Mouse (Mus musculus): ENCODE results near the gene Isca1. TPM values are rescaled to one million over a fixed set of nuclear protein-coding genes. Genes with fewer than 3 reads are reported as not detected.
"Not testable (repeated sequence)": the region's sequence is repeated elsewhere in the genome, so short reads cannot be mapped to it uniquely, and the experiment has no call there.

The Isca1 gene
- polyA plus RNA-seq, 1 experiment from 2014 or later = 153 TPM

- H3K4me3 ChIP-seq (replicated peaks; ENCODE audit: low read depth, low read length) = no peak overlapping the region
- H3K4me2 ChIP-seq (ENCODE audit: low read length) = no peak overlapping the region
- H3K9me3 ChIP-seq (replicated peaks; ENCODE audit: low read length) = no peaks in the 10 kb centered on the region
- H3K36me3 ChIP-seq (ENCODE audit: insufficient read depth, low read length) = no peaks in the 10 kb centered on the region
- 91% methylated on average over 2 of the region's 4 CpGs for WGBS
- no peak for TF ChIP-seq CTCF (IDR thresholded peaks at IDR 0.05; ENCODE audit: low read depth)
- no peak overlapping the region for H3K9ac ChIP-seq (ENCODE audit: low read depth, low read length)
- H3K27ac ChIP-seq = no peak overlapping the region
- H3K27me3 ChIP-seq (ENCODE audit: insufficient read depth, low read length) = no peaks in the 10 kb centered on the region
- no peaks in the 10 kb centered on the region for H3K4me1 ChIP-seq (replicated peaks; ENCODE audit: insufficient read depth, low read length)
- ATAC-seq (replicated peaks; ENCODE audit: low FRiP score, low read depth) (no peak), DNase-seq (ENCODE audit: low spot score) (no peak)
Observed at GRCm38 (mm10) chr13:59733936-59734335, 35.7 kb downstream of the Isca1 start.

- Histone ChIP-seq H3K27me3 (ENCODE audit: insufficient read depth, low read length) (no peaks in the 10 kb centered on the region), H3K9ac (ENCODE audit: low read depth, low read length) (no peak within 1 kb of the TSS), H3K36me3 (ENCODE audit: insufficient read depth, low read length) (no peaks in the 10 kb centered on the region), H3K4me2 (ENCODE audit: low read length) (no peak within 1 kb of the TSS), H3K9me3 (replicated peaks; ENCODE audit: low read length) (no peaks in the 10 kb centered on the region), H3K4me3 (replicated peaks; ENCODE audit: low read depth, low read length) (no peak within 1 kb of the TSS), H3K4me1 (replicated peaks; ENCODE audit: insufficient read depth, low read length) (no peaks in the 10 kb centered on the region), H3K27ac (no peak within 1 kb of the TSS)
- TF ChIP-seq CTCF (IDR thresholded peaks at IDR 0.05; ENCODE audit: low read depth) = no peak
- DNase-seq (ENCODE audit: low spot score) = no peak
- WGBS = 40% methylated on average over 7 of the region's 7 CpGs
- no peak for ATAC-seq (replicated peaks; ENCODE audit: low FRiP score, low read depth)
Observed at GRCm38 (mm10) chr13:59731652-59732051, 38.0 kb downstream of the Isca1 start, which contains the start of gene Spata31d1d. Gene Spata31d1d, minus strand, starts transcription at chr13:59731752.

- H3K4me1 ChIP-seq (replicated peaks; ENCODE audit: insufficient read depth, low read length) = peaks cover 5% of the 10 kb centered on the region; the same call in 1 of the 2 replicates
- DNase-seq (ENCODE audit: low spot score) (peak; percentile 94), ATAC-seq (replicated peaks; ENCODE audit: low FRiP score, low read depth) (peak; percentile 86)
- no peak overlapping the region for H3K27ac ChIP-seq
- no peak overlapping the region for H3K9ac ChIP-seq (ENCODE audit: low read depth, low read length)
- no peak overlapping the region for H3K4me2 ChIP-seq (ENCODE audit: low read length)
- no peaks in the 10 kb centered on the region for H3K36me3 ChIP-seq (ENCODE audit: insufficient read depth, low read length)
- 24% methylated on average over 7 of the region's 7 CpGs for WGBS
- no peaks in the 10 kb centered on the region for H3K27me3 ChIP-seq (ENCODE audit: insufficient read depth, low read length)
- peak; percentile 97 for TF ChIP-seq CTCF (IDR thresholded peaks at IDR 0.05; ENCODE audit: low read depth)
- no peaks in the 10 kb centered on the region for H3K9me3 ChIP-seq (replicated peaks; ENCODE audit: low read length)
- H3K4me3 ChIP-seq (replicated peaks; ENCODE audit: low read depth, low read length) = no peak overlapping the region
Observed at GRCm38 (mm10) chr13:59728378-59729093, 41.1 kb downstream of the Isca1 start.

GRCm38 (mm10) chr13:59726139-59726867 lies 43.3 kb downstream of the Isca1 start:
- ATAC-seq (replicated peaks; ENCODE audit: low FRiP score, low read depth) (no peak), DNase-seq (ENCODE audit: low spot score) (no peak)
- Histone ChIP-seq H3K27ac (no peak overlapping the region), H3K36me3 (ENCODE audit: insufficient read depth, low read length) (no peaks in the 10 kb centered on the region), H3K9ac (ENCODE audit: low read depth, low read length) (no peak overlapping the region), H3K27me3 (ENCODE audit: insufficient read depth, low read length) (no peaks in the 10 kb centered on the region), H3K9me3 (replicated peaks; ENCODE audit: low read length) (no peaks in the 10 kb centered on the region), H3K4me2 (ENCODE audit: low read length) (peak overlapping the region; percentile 34), H3K4me3 (replicated peaks; ENCODE audit: low read depth, low read length) (no peak overlapping the region), H3K4me1 (replicated peaks; ENCODE audit: insufficient read depth, low read length) (peaks cover 5% of the 10 kb centered on the region; the same call in 1 of the 2 replicates)
- WGBS = 33% methylated on average over 29 of the region's 29 CpGs
- no peak for TF ChIP-seq CTCF (IDR thresholded peaks at IDR 0.05; ENCODE audit: low read depth)

- 92% methylated on average over 1 of the region's 1 CpGs for WGBS
Observed at GRCm38 (mm10) chr13:59722089-59722488, 47.5 kb downstream of the Isca1 start.

GRCm38 (mm10) chr13:59719475-59719874 lies 50.1 kb downstream of the Isca1 start:
- Histone ChIP-seq H3K36me3 (ENCODE audit: insufficient read depth, low read length) (no peaks in the 10 kb centered on the region), H3K4me2 (ENCODE audit: low read length) (0 out of 2 replicates have a peak overlapping the region, but pooled peaks have one; percentile 5), H3K27me3 (ENCODE audit: insufficient read depth, low read length) (no peaks in the 10 kb centered on the region), H3K4me1 (replicated peaks; ENCODE audit: insufficient read depth, low read length) (no peaks in the 10 kb centered on the region), H3K9me3 (replicated peaks; ENCODE audit: low read length) (no peaks in the 10 kb centered on the region), H3K4me3 (replicated peaks; ENCODE audit: low read depth, low read length) (no peak overlapping the region), H3K27ac (no peak overlapping the region), H3K9ac (ENCODE audit: low read depth, low read length) (no peak overlapping the region)
- no peak for TF ChIP-seq CTCF (IDR thresholded peaks at IDR 0.05; ENCODE audit: low read depth)
- 76% methylated on average over 1 of the region's 1 CpGs for WGBS
- ATAC-seq (replicated peaks; ENCODE audit: low FRiP score, low read depth) = no peak
- no peak for DNase-seq (ENCODE audit: low spot score)

More at GRCm38 (mm10) chr13:59722089-59722488, 47.5 kb downstream of the Isca1 start:
- ATAC-seq (replicated peaks; ENCODE audit: low FRiP score, low read depth); H3K4me2 ChIP-seq (ENCODE audit: low read length); DNase-seq (ENCODE audit: low spot score); H3K27me3 ChIP-seq (ENCODE audit: insufficient read depth, low read length); H3K4me1 ChIP-seq (replicated peaks; ENCODE audit: insufficient read depth, low read length); H3K27ac ChIP-seq; H3K4me3 ChIP-seq (replicated peaks; ENCODE audit: low read depth, low read length); H3K9me3 ChIP-seq (replicated peaks; ENCODE audit: low read length); H3K36me3 ChIP-seq (ENCODE audit: insufficient read depth, low read length); H3K9ac ChIP-seq (ENCODE audit: low read depth, low read length): not testable (repeated sequence)

GRCm38 (mm10) chr13:59718857-59719440 lies 50.7 kb downstream of the Isca1 start:
- ATAC-seq (replicated peaks; ENCODE audit: low FRiP score, low read depth); H3K36me3 ChIP-seq (ENCODE audit: insufficient read depth, low read length); H3K27ac ChIP-seq; H3K4me3 ChIP-seq (replicated peaks; ENCODE audit: low read depth, low read length); H3K9ac ChIP-seq (ENCODE audit: low read depth, low read length); H3K9me3 ChIP-seq (replicated peaks; ENCODE audit: low read length); H3K27me3 ChIP-seq (ENCODE audit: insufficient read depth, low read length); H3K4me1 ChIP-seq (replicated peaks; ENCODE audit: insufficient read depth, low read length): not testable (repeated sequence)
- H3K4me2 ChIP-seq (ENCODE audit: low read length) = 0 out of 2 replicates have a peak overlapping the region, but pooled peaks have one; percentile 5
- DNase-seq (ENCODE audit: low spot score) = peak; percentile 42
- WGBS = 29% methylated on average over 6 of the region's 6 CpGs
